Mouse (Mus musculus) megakaryocyte-erythroid progenitor cell, adult 5-6 weeks (primary cell): ENCODE results near the gene Rassf6. TPM values are rescaled to one million over a fixed set of nuclear protein-coding genes. Genes with fewer than 3 reads are reported as not detected.
A peak's percentile ranks its signal among the peaks of the same experiment; 100 is the strongest.
"Not testable (repeated sequence)": the region's sequence is repeated elsewhere in the genome, so short reads cannot be mapped to it uniquely, and the experiment has no call there.

ENCODE experiments used
- ATAC-seq: replicated peaks from 2 replicates; pipeline ENCODE4 v1.8.0; 2016; ENCODE audit warnings: mild to moderate bottlenecking, inconsistent platforms; ENCODE audit not compliant: severe bottlenecking, poor library complexity, low FRiP score, low TSS enrichment
- total RNA-seq, 2 experiments: library from RNA; stranded (forward) in 1 of 2; stranded (reverse) in 1 of 2; fragments of 200-1000, 215-1000 nt in 1 of 2; fragments of >200 nt in 1 of 2; fragmentation: Nextera tagmentation in 1 of 2; gene quantifications; 2 replicates each; pipeline ENCODE4 v1.2.3; 2014 to 2017

Gene Rassf6
- total RNA-seq, 2 experiments from 2014 or later, result not detected

GRCm38 (mm10) chr5:90628011-90628410 is 12.4 kb downstream of the Rassf6 start:
- ATAC-seq, result no peak

- no peak for ATAC-seq
Observed at GRCm38 (mm10) chr5:90627423-90627822, 13.0 kb downstream of the Rassf6 start.

GRCm38 (mm10) chr5:90624708-90625425 is 15.6 kb downstream of the Rassf6 start:
- no peak for ATAC-seq

- no peak for ATAC-seq
Observed at GRCm38 (mm10) chr5:90623209-90623608, 17.2 kb downstream of the Rassf6 start.

- ATAC-seq, result no peak
Observed at GRCm38 (mm10) chr5:90621726-90622125, 18.7 kb downstream of the Rassf6 start.

GRCm38 (mm10) chr5:90621316-90621715 is 19.1 kb downstream of the Rassf6 start:
- no peak for ATAC-seq

GRCm38 (mm10) chr5:90617859-90618258 is 22.6 kb downstream of the Rassf6 start:
- ATAC-seq, result no peak

GRCm38 (mm10) chr5:90612751-90613150 is 27.7 kb downstream of the Rassf6 start:
- not testable (repeated sequence) for ATAC-seq

- ATAC-seq, result no peak
Observed at GRCm38 (mm10) chr5:90611996-90612611, 28.4 kb downstream of the Rassf6 start.

- ATAC-seq, result no peak
Observed at GRCm38 (mm10) chr5:90611388-90611787, 29.1 kb downstream of the Rassf6 start.

- peak; percentile 82 for ATAC-seq
Observed at GRCm38 (mm10) chr5:90608906-90609305, 31.6 kb downstream of the Rassf6 start.

- no peak for ATAC-seq
Observed at GRCm38 (mm10) chr5:90603407-90603923, 37.0 kb downstream of the Rassf6 start.

- peak; percentile 72 for ATAC-seq
Observed at GRCm38 (mm10) chr5:90601469-90601868, 39.0 kb downstream of the Rassf6 start.

- ATAC-seq, result no peak
Observed at GRCm38 (mm10) chr5:90596155-90596554, 44.3 kb downstream of the Rassf6 start.

- ATAC-seq, result peak; percentile 91
Observed at GRCm38 (mm10) chr5:90594945-90595344, 45.5 kb downstream of the Rassf6 start.

- no peak for ATAC-seq
Observed at GRCm38 (mm10) chr5:90591936-90592335, 48.5 kb downstream of the Rassf6 start.

- no peak for ATAC-seq
Observed at GRCm38 (mm10) chr5:90590676-90591075, 49.8 kb downstream of the Rassf6 start.

GRCm38 (mm10) chr5:90588708-90589595 is 51.5 kb downstream of the Rassf6 start:
- peak; percentile 94 for ATAC-seq

GRCm38 (mm10) chr5:90588104-90588503 is 52.4 kb downstream of the Rassf6 start:
- no peak for ATAC-seq

- peak; percentile 69 for ATAC-seq
Observed at GRCm38 (mm10) chr5:90586511-90586910, 53.9 kb downstream of the Rassf6 start.
